Mouse (Mus musculus) embryo, embryonic 11 days (tissue): ENCODE measurements around the gene 1700014D04Rik.
A peak's percentile ranks its signal among the peaks of the same experiment; 100 is the strongest.
"Not testable (repeated sequence)": the region's sequence is repeated elsewhere in the genome, so short reads cannot be mapped to it uniquely, and the experiment has no call there.

Source experiments
- DNase-seq: peaks from one replicate; pipeline ENCODE4 v3.0.0-alpha.2; 2015

The 1700014D04Rik gene

DNA sequence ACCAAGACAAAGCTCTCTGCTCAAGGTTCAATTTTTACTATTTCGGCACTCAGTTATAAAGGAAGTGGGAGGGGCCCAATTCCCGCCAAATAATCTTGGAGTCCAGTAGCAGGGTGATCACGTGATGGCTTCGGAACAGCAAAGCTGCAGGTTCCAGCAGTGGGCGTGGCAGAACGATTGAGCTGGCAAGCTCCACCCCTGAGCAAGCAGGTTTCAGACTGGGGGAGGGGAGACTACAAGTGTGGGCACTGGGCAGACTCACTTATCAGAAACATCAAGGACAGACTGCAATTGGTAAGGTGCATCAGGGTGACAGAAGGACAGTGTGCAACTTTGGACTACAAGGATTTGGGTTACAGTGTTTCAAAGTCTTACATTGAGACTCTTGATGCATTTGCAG, 12.2 kb downstream of the 1700014D04Rik start:
- not testable (repeated sequence) for DNase-seq

DNA sequence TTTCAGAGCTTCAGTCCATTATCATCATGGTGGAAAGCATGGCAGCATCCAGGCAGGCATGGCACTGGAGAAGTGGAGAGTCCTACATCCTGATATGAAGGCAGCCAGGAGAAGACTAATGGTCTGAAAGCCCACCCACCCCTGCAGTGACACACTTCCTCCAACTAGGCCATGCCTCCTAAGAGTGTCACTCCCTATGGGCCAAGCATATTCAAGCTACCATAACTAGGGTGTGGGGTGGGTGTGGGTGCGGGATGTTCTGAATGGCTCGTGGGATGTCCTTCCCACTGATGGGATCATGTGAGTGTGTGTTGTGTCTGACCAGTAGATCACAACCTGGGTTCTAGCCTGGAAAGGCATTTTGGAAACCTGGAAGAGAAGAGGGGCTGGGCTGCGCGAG, 12.6 kb downstream of the 1700014D04Rik start:
- DNase-seq = no peak

DNA sequence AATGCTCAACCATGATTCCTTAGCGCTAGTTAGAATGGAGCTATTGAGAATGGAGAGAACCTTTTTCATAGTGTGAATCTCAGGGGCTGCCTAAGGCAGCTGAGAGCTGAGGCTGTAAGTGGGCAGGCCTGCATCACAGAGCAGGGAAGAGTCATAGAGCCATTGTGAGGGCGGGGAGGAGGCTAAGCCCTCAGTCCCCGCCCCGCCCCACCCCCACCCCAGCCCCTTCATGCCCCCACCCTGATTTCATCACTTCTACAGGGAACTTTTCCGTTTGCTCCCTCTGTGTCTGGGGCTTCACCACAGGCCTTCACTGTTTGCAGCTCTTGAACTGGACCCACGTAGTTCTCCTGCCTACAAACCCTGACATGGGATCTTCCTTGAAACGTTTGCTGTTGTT, 14.9 kb downstream of the 1700014D04Rik start, which contains the start of gene Spata31d1d:
Gene Spata31d1d (minus strand): TSS at position 101 of the 400 bp plus-strand sequence.
- DNase-seq = no peak

GRCm38 (mm10) chr13:59728378-59729093, 18.0 kb downstream of the 1700014D04Rik start:
- DNase-seq = peak; percentile 92

DNA sequence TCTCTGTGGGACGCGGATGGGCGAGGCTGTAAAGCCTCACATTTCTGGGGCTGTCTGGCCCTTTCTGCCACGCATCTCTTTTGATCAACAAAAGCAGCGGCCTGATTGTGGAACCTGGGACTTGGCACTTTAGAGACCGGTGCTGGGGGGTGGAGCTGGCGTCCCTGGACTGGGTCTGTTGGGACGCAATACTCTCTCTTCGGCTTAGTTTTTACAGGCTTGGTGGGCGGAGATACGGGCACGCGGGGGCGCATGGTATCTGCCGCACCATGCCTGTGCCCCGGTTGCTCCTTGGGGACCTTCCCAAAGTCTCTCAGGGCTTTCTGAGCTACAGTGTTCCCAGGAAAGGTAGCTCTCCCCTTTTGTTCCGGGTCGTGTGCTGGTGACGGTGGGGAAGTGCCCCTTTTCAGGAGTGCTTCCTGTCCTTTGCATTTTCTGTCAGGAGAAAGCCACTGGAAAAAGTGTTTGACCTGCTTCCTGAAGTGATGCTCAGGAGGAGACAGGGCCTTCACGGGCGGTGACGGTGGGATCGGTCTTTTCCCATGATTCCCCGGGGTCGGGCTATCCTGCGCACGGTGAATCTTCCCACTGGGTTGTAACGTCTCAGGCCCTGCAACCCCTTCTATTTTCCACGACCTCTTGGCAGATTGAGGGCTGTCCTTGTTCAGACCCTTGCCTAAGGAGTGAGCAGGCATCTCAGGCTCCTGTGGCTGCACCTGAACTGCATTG, 20.2 kb downstream of the 1700014D04Rik start:
- no peak for DNase-seq

DNA sequence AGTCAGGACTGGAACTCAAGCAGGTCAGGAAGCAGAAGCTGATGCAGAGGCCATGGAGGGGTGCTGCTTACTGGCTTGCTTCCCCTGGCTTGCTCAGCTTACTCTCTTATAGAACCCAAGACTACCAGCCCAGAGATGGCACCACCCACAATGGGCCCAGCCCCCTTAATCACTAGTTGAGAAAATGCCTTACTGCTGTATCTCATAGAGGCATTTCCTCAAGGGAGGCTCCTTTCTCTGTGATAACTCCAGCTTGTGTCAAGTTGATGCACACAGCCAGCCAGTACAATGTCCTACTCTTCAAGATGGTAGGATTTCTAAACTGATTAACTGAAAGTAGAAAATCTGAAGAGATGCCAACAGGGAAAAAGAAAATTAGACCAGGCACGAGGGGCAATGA, 24.5 kb downstream of the 1700014D04Rik start:
- not testable (repeated sequence) for DNase-seq

DNA sequence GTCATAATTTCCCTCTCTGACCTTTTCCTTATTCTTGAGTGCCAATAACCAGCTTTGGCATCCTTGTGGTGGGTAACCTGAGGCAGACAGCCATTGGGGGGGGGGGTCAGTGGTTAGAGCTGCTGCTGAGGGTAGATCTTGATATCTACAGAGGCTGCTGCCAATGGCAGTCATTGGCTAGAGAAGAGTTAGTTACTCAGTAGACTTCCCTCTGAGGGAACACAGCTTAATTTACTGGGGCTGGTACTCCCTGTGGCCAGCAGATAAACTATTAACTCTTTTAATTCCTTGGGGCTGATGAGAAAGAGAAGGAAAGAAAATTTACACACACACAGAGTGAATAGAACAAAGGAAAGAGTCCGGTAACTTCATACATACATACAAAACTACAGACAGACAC, 27.1 kb downstream of the 1700014D04Rik start:
- DNase-seq = no peak

DNA sequence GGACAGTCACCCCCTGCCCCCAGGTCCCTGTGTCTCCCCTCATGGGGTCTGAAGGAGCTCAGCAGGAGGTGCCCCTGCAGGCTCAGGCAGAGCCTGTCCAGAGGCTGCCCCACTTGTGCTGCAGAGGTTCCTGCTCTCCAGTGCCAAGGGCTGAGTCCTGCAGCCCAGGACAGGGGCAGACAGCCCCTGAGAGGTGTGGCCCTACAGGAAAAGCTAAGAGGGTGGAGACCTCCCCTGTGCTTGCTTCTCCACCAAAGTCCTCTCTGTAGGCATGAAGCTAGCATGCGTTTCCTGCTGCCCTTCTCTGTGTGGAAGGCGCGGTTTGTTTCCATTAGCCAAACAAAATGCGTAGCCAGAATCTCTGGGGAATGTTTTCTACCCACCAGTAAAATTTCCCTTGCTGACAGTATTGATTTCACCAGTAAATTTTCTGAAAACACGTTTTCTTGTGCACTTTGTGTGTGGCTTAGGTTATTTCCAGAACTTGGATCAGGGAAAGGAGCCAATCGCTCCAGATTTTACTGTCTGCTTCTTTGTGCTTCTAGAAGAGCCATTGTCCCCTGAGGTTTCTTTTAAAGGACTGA, 27.6 kb downstream of the 1700014D04Rik start:
- DNase-seq = not testable (repeated sequence)

GRCm38 (mm10) chr13:59713710-59714109, 32.8 kb downstream of the 1700014D04Rik start:
- no peak for DNase-seq

DNA sequence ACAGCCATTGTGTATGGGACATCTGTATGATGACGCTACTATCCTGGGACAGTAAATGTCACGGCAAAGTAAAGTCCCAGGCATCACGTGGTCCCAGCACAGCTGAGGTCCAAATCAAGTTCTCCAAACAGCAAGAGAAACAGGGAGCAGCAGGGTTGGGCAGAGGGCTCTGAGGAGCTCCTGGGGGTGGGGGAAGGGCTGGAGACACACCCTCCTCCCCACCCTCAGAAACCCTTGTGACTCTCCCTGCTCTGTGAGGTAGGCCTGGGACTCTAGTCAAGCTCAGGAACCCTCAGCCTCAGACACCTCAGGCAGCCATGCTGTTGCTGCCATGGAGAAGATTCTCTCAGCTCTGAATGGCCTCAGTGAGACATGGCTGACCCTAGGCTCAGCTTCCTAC, 34.6 kb downstream of the 1700014D04Rik start, which contains the start of gene Spata31d1b:
Gene Spata31d1b (plus strand): TSS at position 301 of the 400 bp plus-strand sequence.
- not testable (repeated sequence) for DNase-seq

DNA sequence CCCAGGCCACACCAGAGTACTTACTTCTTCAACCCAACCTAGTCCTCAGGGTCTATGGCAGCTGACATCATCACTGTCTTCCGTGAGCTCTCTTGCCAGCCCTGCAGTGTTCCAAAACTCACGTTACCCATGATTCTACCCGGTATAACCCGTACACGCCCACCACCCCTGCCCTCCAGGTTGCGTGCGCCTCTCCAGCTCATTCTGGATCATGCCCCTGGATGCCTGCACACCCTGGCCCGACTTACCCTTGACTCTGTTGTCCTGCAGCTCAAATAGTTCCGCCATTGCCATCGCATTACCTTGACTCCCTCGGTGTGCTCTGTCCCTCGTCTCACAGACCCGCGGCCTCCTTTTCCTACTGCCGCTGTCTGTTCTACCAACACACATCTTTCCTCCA, 36.3 kb downstream of the 1700014D04Rik start, which contains the start of gene Spata31d1a:
Gene Spata31d1a (minus strand): TSS at position 101 of the 400 bp plus-strand sequence.
- DNase-seq = no peak

GRCm38 (mm10) chr13:59704562-59704961, 42.0 kb downstream of the 1700014D04Rik start:
- DNase-seq = peak; percentile 46

- DNase-seq = no peak
Measured at GRCm38 (mm10) chr13:59703514-59703913, 43.0 kb downstream of the 1700014D04Rik start.

DNA sequence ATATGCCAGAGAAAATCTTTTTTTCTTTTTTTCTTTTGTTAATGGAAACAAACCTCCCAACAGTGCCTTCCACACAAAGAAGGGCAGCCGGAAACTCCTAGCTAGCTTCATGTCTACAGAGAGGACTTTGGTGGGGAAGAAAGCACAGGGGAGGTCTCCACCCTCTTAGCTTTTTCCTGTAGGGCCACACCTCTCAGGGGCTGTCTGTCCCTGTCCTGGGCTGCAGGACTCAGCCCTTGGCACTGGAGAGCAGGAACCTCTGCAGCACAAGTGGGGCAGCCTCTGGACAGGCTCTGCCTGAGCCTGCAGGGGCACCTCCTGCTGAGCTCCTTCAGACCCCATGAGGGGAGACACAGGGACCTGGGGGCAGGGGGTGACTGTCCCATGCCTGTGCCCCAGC, 46.4 kb downstream of the 1700014D04Rik start:
- not testable (repeated sequence) for DNase-seq

DNA sequence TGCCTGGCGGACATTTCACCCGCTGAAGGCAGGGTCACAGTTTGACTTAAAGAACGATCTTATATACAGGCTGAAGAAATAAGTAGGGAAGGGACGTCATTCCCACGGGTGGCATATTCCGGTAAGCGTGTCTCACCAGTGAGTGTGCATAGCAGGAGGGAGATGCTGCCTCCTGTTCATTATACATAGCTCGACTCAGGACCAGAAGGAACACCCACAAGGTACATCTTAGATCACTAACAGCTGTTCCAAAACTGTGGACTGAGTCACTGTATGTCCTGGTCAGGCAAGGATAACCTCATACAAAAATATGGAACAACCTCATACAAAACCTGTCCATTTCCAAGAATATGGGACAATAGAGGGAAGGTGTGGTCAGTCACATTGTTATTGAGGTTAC, 47.4 kb downstream of the 1700014D04Rik start:
- no peak for DNase-seq

- DNase-seq = no peak
Measured at GRCm38 (mm10) chr13:59695781-59696180, 50.8 kb downstream of the 1700014D04Rik start.

GRCm38 (mm10) chr13:59694008-59694407, 52.5 kb downstream of the 1700014D04Rik start, which contains the start of gene 4921517D22Rik:
Gene 4921517D22Rik (minus strand): TSS chr13:59694108.
- DNase-seq = no peak

GRCm38 (mm10) chr13:59691478-59691877, 55.1 kb downstream of the 1700014D04Rik start:
- peak; percentile 65 for DNase-seq
